Mouse (Mus musculus): ENCODE measurements around the gene Mthfr.
A peak's percentile ranks its signal among the peaks of the same experiment; 100 is the strongest.
"Not testable (repeated sequence)": the region's sequence is repeated elsewhere in the genome, so short reads cannot be mapped to it uniquely, and the experiment has no call there.

Gene Mthfr

GRCm38 (mm10) chr4:148040029-148040830, 1.4 kb downstream of the Mthfr start:
- DNase-seq (ENCODE audit: low read depth, low spot score), result no peak

GRCm38 (mm10) chr4:148040933-148041610, 2.2 kb downstream of the Mthfr start:
- DNase-seq (ENCODE audit: low read depth, low spot score), result no peak

DNA sequence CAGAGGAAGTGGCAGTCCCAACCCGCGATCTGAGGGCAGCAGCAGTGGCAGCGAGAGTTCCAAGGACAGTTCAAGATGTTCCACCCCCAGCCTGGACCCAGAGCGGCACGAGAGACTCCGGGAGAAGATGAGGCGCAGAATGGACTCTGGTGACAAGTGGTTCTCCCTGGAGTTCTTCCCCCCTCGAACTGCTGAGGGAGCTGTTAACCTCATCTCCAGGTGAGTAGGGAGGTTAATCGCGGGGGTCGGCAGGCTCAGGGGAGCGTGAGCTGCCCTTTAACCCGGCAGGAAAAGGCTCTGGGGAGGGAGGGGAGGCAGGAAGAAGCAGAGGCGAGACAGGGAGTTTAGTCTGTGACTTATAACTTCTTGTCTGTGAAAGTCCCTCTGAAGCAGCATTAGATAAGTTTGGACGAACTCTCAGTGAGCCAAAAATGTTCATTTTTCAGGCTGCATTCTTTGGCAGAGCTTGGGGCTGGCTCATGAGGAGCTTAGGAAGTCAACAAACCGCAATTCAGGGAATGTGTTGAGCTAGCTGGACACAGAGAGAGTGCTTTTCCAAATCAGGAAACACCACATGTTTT, 2.8 kb downstream of the Mthfr start:
- DNase-seq (ENCODE audit: low read depth, low spot score), result peak; percentile 50

DNA sequence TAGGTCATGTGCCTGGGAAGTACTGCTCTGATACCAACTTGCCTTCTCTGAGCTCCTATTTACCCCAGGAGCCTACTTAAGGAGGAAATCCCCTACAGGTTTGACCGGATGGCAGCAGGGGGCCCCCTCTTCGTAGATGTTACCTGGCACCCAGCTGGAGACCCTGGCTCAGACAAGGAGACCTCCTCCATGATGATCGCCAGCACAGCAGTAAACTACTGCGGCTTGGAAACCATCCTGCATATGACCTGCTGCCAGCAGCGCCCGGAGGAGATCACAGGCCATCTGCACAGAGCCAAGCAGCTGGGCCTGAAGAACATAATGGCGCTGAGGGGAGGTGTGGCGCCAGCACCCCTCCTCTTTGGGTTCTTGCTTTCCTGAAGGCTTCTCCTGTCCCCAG, 4.5 kb downstream of the Mthfr start:
- DNase-seq (ENCODE audit: low read depth, low spot score), result not testable (repeated sequence)

DNA sequence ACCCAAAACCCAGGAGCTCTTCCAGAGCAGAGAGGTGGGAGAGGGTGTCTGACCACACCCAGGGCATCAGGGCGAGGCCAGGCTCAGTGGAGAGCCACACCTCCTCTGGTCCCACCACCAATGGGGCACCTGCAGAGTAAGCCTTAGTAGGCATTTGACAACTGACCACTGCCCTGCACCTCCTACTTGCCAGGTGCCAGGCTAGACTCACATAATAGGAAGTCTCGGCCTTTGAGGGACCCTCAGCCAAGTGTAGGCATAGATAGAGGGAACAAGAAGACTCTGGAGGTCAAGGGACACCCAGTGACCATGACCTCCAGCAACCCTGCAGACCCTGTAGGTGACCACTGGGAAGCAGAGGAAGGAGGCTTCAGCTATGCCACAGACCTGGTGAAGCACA, 5.2 kb downstream of the Mthfr start:
- DNase-seq (ENCODE audit: low read depth, low spot score), result no peak

- no peak for DNase-seq (ENCODE audit: low read depth, low spot score)
Observed at GRCm38 (mm10) chr4:148046450-148047031, 7.7 kb downstream of the Mthfr start.

DNA sequence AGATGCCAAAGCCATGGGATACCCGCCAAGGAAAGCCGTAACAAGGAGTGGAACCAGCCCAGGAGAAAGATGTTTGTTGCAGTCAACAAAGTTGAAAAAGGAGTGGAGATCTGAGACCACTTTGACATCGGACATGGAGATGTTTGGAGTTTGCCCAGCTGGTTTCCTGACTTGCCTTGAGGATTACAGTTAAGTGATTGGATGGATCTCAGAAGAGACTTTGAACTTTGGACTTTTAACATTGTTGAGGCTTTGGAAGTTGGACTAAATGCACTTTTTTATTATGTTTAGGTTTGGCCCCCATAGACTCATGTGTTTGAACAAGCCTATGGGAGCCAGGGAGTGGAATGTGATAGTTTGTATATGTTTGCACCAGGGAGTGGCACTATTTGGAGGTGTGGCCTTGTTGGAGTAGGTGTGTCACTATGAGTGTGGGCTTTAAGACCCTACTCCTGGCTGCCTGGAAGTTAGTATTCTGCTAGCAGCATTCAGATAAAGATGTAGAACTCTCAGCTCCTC, 11.6 kb downstream of the Mthfr start:
- DNase-seq (ENCODE audit: low read depth, low spot score), result not testable (repeated sequence)

DNA sequence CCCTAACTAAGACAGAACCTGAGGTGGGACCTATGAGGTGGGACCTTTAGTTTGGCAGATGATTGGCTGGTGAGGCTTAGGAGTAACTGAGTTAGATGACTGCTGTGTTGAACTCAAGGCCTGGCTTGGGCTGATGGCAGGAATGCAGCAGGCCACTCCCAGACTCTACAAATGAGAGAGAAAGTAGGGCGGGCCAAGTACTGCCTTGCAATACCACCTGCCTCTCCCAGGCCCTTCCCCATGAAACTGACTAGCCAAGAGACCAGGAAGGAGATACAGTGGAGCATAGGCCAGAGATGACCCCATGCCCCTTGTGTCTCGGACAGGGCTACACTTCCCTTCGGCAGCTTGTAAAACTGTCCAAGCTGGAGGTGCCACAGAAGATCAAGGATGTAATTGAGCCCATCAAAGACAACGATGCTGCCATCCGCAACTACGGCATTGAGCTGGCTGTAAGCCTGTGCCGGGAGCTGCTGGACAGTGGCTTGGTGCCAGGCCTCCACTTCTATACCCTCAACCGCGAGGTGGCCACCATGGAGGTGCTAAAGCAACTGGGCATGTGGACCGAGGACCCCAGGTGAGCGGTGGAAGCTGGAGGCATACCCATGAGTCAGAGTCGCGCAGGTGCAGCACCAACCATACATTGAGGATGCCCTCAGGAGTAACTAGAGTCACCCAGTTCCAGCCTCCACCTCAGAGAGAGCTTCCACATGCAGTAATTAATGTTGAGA, 12.3 kb downstream of the Mthfr start:
- DNase-seq (ENCODE audit: low read depth, low spot score), result no peak

DNA sequence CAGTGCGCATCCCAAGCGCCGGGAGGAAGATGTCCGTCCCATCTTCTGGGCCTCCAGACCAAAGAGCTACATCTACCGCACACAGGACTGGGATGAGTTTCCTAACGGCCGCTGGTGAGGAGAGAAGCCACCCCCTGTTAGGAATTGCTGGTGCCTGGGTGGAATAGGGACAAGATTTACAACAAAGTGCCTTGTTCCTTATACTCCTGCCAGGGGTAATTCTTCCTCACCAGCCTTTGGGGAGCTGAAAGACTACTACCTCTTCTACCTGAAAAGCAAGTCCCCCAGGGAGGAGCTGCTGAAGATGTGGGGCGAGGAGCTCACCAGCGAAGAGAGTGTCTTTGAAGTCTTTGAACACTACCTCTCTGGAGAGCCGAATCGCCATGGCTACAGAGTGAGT, 13.0 kb downstream of the Mthfr start:
- no peak for DNase-seq (ENCODE audit: low read depth, low spot score)

DNA sequence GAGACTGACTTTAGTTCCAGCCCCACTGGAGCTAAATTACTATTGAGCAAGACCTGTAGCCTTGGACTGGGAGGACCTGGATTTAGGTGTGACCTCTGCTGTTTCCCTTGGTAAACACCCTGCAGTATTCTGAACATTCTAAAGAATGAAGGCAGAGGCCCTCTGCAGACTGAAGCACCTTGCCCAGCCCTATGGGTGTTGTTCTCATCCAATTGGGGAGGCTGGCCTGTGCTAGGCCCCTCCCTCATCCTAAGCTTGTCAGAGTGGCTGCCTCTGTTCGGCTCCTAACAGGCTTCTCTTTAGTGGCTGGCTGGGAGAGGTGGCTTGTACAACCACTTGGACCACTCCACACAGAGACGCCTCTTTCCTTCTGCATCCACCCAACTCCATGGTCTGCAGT, 14.1 kb downstream of the Mthfr start:
- no peak for DNase-seq (ENCODE audit: low read depth, low spot score)

- DNase-seq (ENCODE audit: low read depth, low spot score), result peak; percentile 83
Observed at GRCm38 (mm10) chr4:148053417-148053920, 14.6 kb downstream of the Mthfr start.

- no peak for DNase-seq (ENCODE audit: low read depth, low spot score)
Observed at GRCm38 (mm10) chr4:148054961-148055695, 16.3 kb downstream of the Mthfr start.

DNA sequence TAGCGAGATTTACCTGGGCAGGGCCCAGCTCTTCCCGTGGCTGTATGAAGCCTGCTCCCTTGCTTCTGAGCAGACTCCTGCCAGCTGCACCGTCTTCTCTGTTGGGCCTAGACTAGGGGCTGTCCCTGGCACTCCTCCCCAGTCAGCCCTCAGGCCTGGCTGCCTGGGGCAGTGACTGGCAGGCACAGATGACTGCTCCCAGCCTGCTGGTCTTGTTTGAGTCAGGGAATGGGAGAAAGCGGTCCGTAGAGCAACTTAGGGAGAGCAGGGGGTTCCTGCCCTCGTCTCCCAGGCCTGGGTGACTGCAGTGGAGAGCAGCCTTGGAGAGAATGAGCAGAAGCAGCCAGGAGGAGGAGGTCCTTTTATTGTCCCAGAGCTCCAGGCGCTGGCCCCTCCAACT, 17.4 kb downstream of the Mthfr start:
- DNase-seq (ENCODE audit: low read depth, low spot score), result no peak

DNA sequence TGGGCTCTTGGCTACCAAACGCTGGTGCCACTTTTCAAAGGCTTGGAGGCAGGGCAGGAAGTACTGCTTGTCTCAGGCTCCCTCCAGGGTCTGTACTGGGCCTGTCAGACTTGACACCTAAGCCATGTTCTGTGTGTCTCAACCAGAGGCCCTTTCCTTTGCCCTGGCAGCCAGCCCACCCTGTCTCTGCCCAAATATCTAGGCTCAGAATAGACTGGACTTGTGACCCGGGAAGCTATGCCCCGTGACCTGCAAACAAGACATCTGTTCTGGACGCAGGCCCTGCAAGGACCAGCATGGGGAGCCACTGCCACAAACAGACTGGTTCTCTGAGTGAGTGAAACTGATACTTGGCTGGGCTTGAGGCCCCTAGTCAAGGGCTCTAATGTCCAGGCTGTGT, 17.9 kb downstream of the Mthfr start:
- no peak for DNase-seq (ENCODE audit: low read depth, low spot score)

- no peak for DNase-seq (ENCODE audit: low read depth, low spot score)
Observed at GRCm38 (mm10) chr4:148057661-148058209, 18.9 kb downstream of the Mthfr start.

- DNase-seq (ENCODE audit: low read depth, low spot score), result no peak
Observed at GRCm38 (mm10) chr4:148058218-148058819, 19.4 kb downstream of the Mthfr start.

DNA sequence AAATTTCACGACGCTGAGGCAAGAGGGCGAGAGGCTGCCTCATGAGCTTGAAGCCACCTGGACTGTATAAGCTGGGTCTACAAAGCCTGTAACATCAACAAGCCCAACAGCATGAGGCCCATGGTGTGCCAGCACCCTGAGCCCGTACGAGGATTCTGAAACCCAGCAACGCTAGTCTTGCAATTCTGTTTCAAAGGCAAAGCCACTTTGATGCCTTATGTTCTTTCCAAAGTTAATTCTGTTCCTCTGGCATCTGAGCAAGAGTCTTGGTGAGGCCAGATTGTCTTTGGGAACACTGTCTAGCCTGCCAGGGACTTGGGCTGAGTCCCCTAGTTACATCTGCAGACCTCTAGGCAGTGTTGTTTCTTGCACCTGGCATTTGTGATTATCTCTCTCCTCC, 20.1 kb downstream of the Mthfr start:
- peak; percentile 62 for DNase-seq (ENCODE audit: low read depth, low spot score)

GRCm38 (mm10) chr4:148060120-148061085, 21.5 kb downstream of the Mthfr start:
- DNase-seq (ENCODE audit: low read depth, low spot score), result no peak

- DNase-seq (ENCODE audit: low read depth, low spot score), result no peak
Observed at GRCm38 (mm10) chr4:148061086-148061480, 22.2 kb downstream of the Mthfr start.

Measured in telencephalon, adult 2 months (tissue).